Mouse (Mus musculus) cerebellum, postnatal 14 days (tissue): ENCODE results near the gene Hepacam.

Source experiments
- DNase-seq, 2 experiments: peaks; one replicate each; pipeline ENCODE4 v3.0.0; 2021; ENCODE audit warnings: mixed read lengths in 2 of 2

Hepacam gene

DNA sequence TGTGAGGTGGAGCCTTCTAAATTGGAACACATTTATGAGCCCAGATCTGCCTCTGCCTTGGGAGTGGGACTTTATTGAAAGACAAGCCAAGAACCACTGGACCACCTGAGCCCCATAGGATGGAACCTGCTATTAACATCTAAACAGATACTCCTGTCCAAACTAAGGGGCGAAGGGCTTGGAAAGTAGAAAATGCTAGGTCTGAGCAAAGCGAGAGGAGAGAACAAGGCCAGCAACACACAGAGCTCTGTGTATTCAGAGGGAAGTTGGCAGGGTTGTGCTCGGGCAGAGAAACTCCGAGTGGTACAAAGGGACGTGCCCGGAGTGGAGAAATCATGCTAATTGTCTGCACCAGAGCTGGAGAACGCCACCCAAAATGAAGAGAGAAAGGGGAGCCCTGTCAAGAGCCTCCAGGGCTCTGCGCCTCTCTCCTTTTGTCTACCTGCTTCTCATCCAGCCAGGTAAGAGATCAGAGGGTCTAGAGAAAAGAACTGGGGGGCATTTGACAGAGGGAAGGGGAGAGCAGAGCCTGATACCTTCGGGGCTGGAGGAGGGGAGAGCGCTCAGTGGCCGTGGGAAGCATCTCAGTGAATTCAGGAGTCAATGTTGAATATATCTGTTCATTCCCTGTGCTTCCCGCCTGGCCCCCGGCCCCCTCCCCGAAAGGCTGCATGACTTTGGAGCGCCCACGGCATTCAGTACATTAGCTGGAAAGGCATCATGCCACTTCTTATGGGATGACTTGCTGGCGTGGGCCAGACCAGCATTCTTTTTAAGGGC lies at the start of gene Hepacam:
TSS of gene Hepacam (plus strand) at position 51 of the 780 bp plus-strand sequence.
- DNase-seq: peak in 1 of 2 experiments; percentile 8

DNA sequence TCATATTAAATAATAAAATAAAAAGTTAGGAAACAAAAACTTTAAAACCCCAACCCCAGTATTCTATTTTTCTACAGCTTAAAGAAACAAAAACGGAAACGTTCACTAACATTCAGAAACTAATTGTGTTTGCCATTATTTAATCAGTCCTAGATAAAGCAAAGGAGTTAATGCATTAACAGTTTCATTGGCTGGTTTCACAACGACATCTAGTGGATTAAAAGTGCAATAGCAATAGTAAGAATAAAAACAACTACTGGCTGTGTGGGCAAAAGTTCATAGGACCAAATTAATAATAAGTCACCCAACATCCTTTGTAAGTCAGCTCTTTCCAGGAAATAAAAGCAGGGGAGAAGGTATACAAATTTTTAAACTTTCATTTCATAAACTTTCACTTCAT lies 37.7 kb upstream of the Hepacam start:
- no peak for DNase-seq

DNA sequence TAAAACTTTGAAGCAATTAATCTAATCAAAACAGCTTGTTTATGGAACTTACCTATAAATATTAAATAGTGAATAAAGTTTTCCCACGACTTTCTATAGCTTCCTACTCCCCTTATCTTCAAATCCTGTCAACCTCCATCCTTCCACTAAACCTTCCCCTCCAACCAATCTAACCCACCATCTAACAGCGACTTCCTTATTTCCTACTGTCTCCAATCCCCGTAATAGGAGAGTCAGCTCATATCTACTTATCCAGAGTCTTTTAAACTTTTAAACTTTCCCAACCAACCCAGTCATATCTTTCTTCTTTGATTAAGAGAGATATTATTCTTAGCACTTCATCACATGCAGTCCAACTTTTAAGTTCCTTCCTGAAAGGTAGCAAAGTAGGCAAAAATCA lies 21.7 kb upstream of the Hepacam start:
- no peak for DNase-seq

DNA sequence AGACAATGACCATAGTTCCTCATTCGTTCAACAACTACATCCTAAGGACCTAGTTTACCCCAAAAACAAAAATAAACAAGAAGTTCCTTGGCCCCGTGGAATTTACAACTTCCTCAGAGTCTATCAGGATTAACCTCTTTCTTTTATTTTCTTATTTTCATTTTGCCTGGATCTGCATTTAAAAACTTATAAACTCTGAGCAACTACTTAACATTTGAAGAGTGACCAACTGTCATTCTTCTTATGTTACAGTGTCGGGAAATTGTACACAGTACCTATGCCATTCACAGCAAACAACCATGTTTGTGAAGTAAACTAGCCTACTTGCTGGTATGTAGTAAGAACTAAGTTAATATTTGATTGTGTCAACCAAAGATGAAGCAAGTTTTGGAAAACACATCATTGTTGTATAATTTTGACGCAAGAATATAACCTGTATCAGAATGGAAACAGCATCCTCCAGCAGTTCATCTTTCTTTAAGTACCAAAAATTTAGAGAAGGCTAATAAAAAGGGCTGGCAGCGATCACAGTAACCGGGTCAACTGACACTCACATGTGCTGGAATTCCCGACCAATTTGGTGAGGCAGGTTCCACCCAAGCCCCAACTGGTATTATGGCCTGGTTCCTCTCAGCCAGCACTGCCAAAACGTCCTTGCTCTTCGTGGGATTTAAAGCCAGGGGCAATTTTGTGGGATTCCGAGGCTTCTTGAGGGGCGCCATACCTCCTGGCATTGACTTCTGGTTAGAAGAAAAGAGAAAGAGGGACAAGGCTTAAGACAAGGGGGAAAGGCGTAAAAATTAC lies 19.8 kb upstream of the Hepacam start:
- DNase-seq: peak in 1 of 2 experiments; percentile 24

DNA sequence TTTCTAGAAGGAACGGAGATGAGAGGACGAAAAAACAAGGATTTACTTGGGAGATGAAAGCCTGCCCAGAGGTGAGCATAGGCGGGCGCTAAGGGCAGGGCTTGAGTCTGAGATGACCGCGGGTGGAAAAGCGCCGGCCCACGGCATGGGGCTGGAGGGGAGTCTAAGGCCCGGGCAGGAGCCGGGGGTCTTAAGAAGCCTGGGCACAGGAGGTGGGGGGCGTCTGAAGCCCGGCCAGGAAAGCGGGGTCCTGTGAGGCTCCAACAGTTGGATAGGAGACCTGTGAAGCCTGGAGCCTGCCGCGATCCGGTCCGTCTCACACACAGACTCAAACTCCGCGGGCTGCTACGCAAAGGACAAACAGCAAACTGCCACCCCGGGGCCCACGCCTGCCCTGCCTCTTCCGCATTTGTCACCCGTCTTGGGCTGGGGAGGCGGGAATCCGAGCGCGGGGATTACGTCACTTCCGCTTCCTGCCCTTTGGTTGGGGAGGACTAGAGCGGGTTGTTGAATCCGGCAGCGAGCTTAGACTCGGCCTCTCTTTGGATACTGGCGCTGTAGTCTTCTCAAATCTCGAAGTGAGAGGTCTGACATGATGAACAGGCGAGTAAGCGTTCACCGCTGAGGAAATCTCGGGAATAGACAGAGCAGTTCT lies 19.0 kb upstream of the Hepacam start, which contains the start of gene Ccdc15:
TSS of gene Ccdc15 (minus strand) at position 445 of the 655 bp plus-strand sequence.
- DNase-seq: peak; percentile 98

DNA sequence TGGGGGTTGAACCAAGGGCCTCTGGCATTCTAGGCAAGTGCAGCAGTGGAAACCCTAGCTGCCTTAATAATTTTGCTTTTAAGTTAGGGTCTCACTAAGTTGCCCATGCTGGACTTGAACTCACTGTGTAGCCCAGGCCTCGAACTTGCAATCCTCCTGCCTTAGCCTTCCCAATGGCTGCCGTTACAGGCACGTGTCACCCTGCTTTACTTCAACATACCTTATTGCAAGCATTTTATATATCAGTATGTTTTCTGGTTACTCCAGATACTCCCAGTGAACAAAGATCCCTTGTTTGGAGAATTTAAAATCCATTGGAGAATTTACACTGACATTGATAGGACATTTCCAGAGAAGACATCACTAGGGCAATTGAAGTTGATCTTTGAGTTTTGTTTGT lies 18.1 kb upstream of the Hepacam start:
- peak in 1 of 2 experiments; percentile 7 for DNase-seq

DNA sequence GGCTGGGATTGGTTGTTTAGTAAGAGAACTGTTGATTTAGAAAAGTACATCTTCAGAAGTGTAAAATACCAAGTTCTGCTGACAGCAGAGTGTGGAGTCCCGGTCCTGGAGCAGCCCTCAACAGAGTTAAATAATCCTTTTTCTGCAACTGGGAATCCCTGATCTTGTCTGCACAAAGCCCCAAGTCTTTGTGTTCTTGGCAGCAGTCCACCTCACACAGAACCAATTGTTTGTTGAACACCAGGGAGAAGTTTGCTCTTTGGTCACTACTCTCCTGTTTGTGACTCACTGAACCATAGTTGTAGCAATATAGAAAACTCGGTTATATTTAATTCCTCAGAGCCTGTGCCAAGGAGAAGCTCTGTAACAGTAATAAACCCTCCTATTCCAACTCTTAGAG lies 15.9 kb upstream of the Hepacam start:
- DNase-seq: no peak

DNA sequence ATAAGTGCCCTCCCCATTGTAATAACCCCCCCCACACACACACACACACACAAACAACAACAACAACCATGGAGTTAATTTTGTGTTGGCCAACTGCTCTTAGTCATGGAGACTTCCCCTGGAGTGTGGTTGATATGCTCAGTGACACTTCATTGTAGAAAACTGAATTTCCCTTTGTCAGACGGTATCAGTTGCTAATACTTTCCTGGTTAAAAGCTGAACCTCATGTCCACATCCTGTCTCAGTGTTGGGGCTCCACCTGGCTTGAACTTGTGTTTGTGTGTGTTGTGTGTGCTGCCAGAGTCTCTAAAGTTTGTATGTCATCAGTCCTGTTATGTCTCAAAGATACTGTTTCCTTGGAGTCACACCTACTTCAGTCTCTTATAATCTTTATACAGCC lies 12.7 kb upstream of the Hepacam start:
- DNase-seq: no peak

DNA sequence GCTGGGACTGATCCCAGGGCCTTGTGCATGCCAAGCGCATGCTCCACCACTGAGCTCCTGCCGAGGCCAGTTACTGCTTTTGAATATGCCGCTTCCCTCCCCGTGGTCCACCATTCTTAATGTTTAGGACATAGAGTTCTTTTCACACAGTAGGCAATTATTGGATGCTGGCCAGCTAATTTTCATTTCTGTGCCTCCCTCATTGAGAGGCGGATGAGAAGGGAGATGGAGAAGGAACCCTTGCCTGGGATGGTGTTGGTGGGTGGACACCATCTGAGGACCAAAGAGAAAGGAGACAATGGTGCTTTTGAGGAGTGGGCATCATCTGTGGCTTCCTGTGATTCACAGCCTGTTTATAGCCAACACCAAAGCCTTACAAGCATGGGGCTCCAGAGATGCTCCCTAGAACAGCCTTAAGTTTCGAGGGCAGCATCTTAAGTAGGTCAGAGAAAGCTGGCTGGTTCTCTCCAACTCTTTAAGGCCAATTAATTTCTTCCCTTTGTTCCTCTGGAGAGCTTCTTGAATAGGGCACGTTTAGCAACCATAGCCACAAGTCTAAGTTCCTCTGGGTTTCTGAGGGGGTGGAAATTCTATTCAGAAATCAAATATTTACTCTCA lies 8.3 kb upstream of the Hepacam start:
- DNase-seq: peak; percentile 14 to 15

DNA sequence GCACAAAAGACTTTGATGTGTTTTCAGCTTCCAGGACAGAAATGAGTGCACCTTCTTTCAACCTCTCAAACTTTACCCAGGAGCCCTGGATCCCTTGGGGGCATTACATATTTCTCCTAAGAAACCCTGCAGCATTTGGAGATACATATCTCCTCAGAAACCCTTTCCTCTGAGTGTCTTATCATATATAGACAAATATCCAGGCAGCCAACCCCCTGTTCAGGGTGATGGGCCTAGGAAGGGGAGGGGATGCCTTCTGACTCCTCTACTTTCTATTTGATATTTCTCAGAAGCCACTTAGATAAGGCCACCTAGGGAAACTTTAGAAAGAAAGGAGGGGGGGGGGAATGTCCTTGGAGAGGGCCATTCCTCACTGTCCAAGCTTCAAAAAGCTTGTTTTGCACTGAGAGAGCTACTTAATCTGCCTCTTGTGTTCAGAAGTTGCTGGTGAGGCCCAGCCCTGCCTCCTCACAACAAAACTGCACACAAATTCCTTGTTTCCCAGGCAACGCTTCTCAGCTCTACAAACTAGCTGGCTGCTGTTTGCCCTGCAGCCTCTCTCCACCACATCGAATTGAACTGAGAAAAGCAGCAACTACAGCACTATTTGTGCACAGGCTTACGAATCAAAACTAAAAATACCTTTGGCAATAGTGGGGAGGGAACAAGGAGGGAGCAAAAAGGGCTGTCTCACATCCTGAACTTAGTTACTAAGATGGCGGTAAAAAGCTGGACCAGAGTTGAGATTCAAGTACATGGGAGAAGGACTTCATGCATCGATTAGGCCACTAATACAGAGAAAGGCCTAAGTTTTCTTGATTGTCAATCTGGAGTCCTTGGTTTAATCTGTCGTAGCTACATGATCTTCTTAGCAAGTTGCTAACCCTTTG lies 7.6 kb upstream of the Hepacam start:
- no peak for DNase-seq

DNA sequence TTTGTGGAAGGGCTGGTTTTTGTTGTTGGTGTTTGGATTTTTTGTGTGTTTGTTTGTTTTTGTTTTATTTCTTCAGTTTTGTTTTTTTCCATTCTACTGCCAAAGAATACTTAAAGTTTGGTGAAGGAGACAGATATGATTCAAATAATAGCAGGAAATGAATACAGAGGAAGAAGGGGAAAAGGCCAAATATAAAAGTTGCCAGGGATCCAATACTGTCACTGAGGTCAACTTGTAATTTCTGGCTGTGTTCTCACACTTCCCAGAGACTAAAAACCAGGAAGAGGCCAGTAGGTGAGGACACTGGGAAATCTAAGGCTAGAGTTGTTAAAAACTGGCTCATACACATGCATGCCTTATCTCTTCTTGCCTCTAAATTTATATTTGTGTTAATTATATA lies 5.1 kb upstream of the Hepacam start:
- no peak for DNase-seq

DNA sequence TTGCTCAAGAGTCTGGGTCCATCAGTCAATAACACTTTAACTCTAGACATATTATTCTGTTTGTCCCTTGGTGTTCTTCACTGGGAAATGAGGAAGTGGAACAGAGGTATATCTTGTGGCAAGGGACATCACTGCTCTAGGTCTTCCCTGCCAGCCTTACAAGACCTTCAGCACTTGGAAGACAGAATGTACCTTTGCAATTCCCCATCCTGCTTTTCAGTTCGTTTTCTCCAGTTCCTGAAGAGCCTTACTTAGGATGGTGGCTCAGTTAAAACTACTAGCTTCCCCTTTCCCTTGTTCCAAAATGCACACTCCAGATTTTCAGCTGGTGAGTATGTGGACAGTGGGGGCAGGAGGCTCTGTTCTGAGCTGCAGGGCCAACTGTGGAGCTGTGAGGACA lies 4.3 kb upstream of the Hepacam start:
- DNase-seq: no peak

DNA sequence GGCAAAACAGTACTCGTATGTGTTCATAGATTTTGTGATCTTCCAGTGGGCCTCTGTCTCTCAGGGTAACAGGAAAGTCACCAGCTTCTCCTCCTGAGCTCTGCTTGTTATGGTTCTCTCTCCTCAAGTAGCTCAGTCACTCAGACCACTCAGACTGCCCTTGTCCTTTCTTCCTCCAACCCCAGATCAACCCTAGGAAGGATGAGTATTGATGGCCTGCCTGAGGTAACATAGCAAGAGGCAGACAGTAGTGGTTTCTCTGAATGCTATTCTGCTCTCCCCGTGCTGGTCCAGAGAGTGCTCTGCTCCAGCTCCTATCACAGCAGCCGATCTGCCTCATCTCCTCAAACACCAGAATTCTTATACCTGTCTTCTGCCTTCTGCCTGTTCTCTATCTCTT lies 3.6 kb upstream of the Hepacam start:
- DNase-seq: no peak

DNA sequence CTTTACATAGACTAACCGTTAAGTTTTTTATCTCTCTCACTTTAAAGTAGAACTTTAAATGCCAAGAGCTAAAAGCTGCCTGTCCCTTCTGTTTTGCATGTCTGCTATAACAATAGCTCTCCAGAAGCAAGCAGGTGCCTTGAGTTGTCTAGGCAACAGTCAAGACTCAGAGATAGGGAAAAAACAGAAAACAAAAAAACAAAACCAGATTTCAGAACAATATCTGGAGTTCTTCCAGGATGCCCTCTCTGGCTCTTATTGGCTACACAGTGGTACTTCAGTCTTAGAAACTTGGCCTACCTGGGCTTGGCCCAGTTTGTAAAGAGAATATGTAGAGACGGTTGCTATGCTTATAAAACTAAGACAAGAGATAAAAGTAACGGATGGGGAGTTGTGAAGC lies 2.8 kb upstream of the Hepacam start:
- DNase-seq: no peak

DNA sequence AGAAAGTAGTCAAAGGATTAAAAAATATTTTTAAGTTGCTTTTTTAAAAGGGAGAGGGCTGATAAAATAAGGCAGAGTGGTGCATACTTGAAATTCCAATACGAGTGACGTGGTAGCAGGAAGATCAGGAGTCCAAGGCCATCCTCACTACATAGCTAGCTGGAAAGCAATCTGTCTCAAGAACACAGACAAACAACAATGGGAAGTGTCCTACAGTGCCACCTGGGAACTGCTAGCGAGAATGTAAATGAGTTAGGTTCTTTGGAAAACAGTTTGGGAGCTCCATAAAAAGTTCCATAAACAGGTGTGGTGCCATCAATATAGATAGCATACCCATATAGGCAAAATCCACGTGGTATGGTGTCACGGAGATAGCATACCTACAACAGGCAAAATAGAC lies 1.4 kb upstream of the Hepacam start:
- DNase-seq: no peak

DNA sequence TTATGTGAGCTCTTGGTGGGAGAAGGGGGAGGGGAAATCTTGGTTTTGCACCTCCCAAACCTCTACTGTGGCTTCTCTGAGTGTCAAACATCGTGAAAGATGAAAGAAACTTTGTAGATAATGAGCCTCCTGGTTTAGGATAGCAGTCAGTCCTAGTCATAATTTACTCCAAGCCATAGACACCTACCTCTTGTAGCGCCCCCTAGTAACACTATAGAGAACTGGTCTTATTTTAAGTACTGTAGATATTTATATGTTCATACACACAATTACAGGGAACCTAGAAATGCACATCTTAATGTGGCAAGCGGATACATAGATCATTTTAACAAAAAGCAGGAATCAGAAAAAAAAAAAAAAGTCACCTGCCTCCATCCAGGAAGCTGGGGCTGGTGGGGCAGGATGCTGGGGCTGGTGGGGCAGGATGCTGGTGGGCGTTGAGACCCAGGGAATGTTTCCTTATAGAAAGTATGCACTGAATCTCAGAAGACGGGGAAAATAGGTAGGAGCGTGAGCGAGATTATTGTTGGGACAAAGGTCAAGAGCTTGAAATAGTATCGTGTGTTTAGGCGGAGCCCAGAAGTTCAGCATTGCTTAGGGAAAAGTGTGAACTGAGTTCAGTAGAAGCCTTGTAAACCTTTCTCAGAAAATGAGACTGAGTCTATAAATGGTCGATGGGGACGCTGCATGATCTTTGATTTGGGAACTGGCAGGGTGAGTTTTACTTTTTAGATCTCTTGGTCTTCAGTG lies 1.1 kb downstream of the Hepacam start:
- no peak for DNase-seq

DNA sequence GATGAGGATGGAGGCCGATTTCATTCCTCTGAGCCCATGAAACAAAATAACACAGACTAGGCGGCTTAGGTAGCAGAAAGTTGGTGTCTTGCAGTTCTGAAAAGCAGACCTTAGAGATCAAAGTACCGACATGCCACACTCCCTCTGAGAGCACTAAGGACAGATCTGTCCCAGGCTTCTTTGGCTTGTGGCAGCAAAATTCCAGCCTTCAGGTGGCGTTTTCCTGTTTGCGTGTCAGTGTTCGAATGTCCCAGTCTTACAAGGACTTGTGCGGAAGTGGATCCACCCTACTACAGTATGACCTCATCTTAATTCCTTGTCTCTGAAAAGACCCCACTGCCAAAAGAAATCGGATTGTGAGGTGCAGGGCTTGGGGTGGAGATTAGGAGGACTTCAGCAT lies 1.7 kb downstream of the Hepacam start:
- no peak for DNase-seq

DNA sequence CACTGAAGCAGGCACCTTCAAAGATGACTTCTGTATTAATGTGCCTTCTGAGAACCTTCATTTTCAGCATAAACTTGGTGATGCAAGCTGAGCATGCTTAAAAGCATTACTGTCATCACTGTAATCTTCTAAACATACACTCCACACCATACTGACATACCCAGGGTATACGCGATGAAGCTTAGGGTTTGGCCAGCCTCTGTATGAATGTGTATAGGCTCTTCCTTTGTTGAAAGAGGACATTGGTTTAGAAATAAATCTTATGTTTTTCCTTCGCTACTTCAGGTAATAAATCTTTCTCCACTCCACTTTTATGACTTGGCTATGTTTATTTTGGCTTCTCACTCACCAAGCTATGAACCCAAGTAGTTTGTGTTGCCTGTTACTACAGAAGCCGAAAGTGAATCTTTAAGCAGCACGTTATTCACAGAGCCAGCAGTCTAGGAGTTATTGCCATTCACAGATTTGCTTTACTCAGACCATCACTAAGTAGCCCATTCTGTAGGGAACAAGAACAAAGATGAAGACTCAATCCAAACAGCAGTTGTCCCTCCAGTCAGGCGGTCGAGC lies 4.2 kb downstream of the Hepacam start:
- no peak for DNase-seq

DNA sequence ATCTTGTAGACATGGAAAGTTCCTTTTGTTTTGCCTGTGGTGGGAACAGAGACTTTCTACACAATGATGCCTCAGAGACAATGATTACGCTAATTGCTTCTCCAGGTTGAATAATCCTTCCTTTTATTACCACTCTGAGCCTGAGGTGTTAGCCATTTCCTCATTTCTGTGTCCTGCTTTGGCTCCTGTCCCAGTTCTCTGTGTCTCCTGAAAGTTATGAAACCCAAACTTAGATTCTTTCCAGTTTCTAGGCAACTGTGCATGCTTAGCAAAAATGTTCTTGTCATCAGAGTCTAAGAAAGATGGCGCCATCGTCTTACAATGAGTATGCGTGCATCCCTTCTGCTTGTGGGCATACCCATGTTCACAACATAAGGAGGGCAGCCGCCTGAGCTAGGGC lies 8.6 kb downstream of the Hepacam start:
- DNase-seq: no peak

DNA sequence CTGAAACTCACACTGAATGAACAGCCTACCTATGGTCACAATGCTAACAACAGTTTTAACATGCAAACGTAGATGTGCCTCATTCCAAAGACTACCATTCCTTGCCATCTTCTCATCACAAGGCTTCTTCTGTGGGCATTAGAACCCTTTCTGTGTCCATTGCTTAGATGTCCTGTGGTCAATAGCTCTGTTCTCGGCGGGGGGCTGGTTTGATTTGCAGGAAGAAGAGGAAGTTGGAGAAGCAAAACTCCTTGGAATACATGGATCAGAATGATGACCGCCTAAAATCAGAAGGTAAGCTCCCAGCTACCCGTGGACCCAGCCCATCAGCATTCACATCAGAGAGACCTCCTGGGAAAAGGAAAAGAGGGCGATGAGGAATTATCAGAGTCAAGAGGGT lies 16.0 kb downstream of the Hepacam start:
- DNase-seq: no peak
